Comparison of ENCODE assay signal across 9 mouse cellular contexts in the genomic region with DNA sequence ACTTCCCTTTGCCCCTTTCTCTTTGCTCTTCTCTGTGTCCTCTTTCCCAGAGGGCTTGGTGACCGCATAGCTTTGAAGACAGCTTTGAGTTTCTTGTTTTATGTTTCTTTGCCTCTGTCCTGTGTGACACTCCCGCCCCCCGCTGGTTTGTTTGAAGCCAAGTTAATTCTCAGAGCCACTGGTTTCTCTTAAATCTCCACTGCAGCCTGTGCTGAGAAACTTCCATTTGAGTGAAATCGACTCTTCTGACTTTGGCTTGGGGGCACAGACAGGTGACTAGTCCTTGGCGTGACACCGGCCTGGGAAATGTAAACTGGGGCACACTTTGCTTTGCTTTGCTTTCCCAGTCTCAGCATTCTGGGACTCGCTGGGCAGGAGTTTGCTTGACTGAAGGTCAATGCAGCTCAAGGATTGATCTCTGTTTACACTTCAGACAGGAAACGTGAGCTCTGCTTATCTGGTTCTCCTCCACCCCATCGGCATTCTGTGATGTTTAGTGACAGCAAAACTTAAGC. TPM values are rescaled to one million over a fixed set of nuclear protein-coding genes. Genes with fewer than 3 reads are reported as not detected.
DNase-seq lines count a peak whose midpoint lies in the region; ATAC-seq lines count a peak whose summit lies in the region.
"Had no signal": no experiment of that assay in that cellular context is flagged by ENCODE, and none has a peak within 500 bp of the region (broad histone marks: within the 10 kb centered on the region; RNA-seq: fewer than 3 reads in every experiment).

No protein-coding gene starts in this region.

- no peak overlapping the region for H3K27ac ChIP-seq in heart, embryonic 12.5 days (ENCODE audit: poor library complexity, severe bottlenecking)
- H3K27ac ChIP-seq in intestine, embryonic 14.5 days (ENCODE audit: low read depth), result peak overlapping the region; percentile 44

- no peaks in the 10 kb centered on the region for H3K27me3 ChIP-seq in heart, embryonic 12.5 days (replicated peaks)
- no peaks in the 10 kb centered on the region for H3K27me3 ChIP-seq in intestine, embryonic 14.5 days (replicated peaks; ENCODE audit: control insufficient read depth, insufficient read depth, low read length)

- no peaks in the 10 kb centered on the region for H3K9me3 ChIP-seq in heart, embryonic 12.5 days (replicated peaks)
- no peaks in the 10 kb centered on the region for H3K9me3 ChIP-seq in intestine, embryonic 14.5 days (ENCODE audit: control insufficient read depth, low read length)
- H3K9me3 ChIP-seq: G1E had no signal

- DNase-seq in heart, postnatal 25 days (ENCODE audit: low spot score), result no peak
- peak; percentile 53 for DNase-seq in embryo, embryonic 9.5 days (ENCODE audit: extremely low spot score)
- peak; percentile 73 for DNase-seq in intestine, embryonic 14.5 days (ENCODE audit: low spot score)
- peak; percentile 30 for DNase-seq in lung, postnatal 36 days
- no peak for DNase-seq in gastrocnemius, adult 8-10 months (ENCODE audit: low spot score in 2 of 2)
- DNase-seq in right cerebral cortex, adult 2 months (ENCODE audit: low spot score in 2 of 2), result no peak
- no peak for DNase-seq in MN1 (ENCODE audit: low spot score)

- H3K4me1 ChIP-seq in heart, embryonic 12.5 days (replicated peaks), result peaks cover 27% of the 10 kb centered on the region
- H3K4me1 ChIP-seq in intestine, embryonic 14.5 days (replicated peaks; ENCODE audit: control insufficient read depth, insufficient read depth, low read length), result peaks cover 42% of the 10 kb centered on the region

- H3K4me2 ChIP-seq in heart, embryonic 12.5 days, result peak overlapping the region; percentile 39
- peak overlapping the region; percentile 25; the same call in 1 of the 2 replicates for H3K4me2 ChIP-seq in intestine, embryonic 14.5 days (ENCODE audit: low read length)

- H3K9ac ChIP-seq in heart, embryonic 12.5 days, result 0 out of 2 replicates have a peak overlapping the region, but pooled peaks have one; percentile 31
- H3K9ac ChIP-seq in intestine, embryonic 14.5 days (ENCODE audit: low read length), result no peak overlapping the region

- no peak overlapping the region for H3K4me3 ChIP-seq in heart, embryonic 12.5 days
- no peak overlapping the region for H3K4me3 ChIP-seq in intestine, embryonic 14.5 days (ENCODE audit: low read depth, low read length)

- H3K36me3 ChIP-seq in heart, embryonic 12.5 days, result no peaks in the 10 kb centered on the region
- H3K36me3 ChIP-seq in intestine, embryonic 14.5 days (ENCODE audit: control insufficient read depth, insufficient read depth, low read length), result no peaks in the 10 kb centered on the region
- H3K36me3 ChIP-seq: G1E had no signal

- 7% methylated on average over 9 of the region's 9 CpGs for WGBS in heart, embryonic 12.5 days
- 5% methylated on average over 9 of the region's 9 CpGs for WGBS in intestine, embryonic 14.5 days

- intact Hi-C loops in heart, postnatal 25 days (cut with DNase I), result no loop called here

- ATAC-seq in heart, embryonic 12.5 days (ENCODE audit: insufficient number of reproducible peaks, low FRiP score), result no peak
- peak; percentile 44; the same call in 1 of the 2 replicates for ATAC-seq in intestine, embryonic 14.5 days (replicated peaks; ENCODE audit: low FRiP score, low TSS enrichment, low read depth)

RNA-seq across cellular contexts. Expression of gene Gm10645, which starts 12.3 kb away (rescaled TPM):
- polyA plus RNA-seq in heart, embryonic 12.5 days (2016; fragmentation: Nextera tagmentation; extraction: Ambion mirVana), result 0.64 and 1.1 TPM in 2 replicates
- under 1 TPM in 1 of 2 experiments, not detected in 1; 0.23 TPM for total RNA-seq in heart, postnatal 25 days (2021)
- polyA plus RNA-seq in intestine, embryonic 14.5 days (2014; fragmentation: Nextera tagmentation; extraction: Ambion mirVana), result 2.1 and 2.3 TPM in 2 replicates
- not detected for total RNA-seq in gastrocnemius, adult 8-10 months (2022)
- total RNA-seq: G1E had no signal
- polyA plus RNA-seq: G1E had no signal

RNA-seq across cellular contexts. Expression of gene Tbc1d9, which starts 13.1 kb away (rescaled TPM):
- 1.3 and 1.4 TPM in 2 replicates for polyA plus RNA-seq in heart, embryonic 12.5 days (2016; fragmentation: Nextera tagmentation; extraction: Ambion mirVana)
- total RNA-seq in heart, postnatal 25 days (2021), result 1 to 10 TPM; 2.1 to 2.8 TPM
- polyA plus RNA-seq in intestine, embryonic 14.5 days (2014; fragmentation: Nextera tagmentation; extraction: Ambion mirVana), result 2.9 and 3.5 TPM in 2 replicates
- under 1 TPM; 0.22 to 0.63 (median 0.40) TPM for total RNA-seq in gastrocnemius, adult 8-10 months (2022)
- polyA plus RNA-seq: G1E had no signal

Comparison
In these comparisons a context has a peak if more than half of its experiments do, and no peak if none do; other contexts are left out.
1. DNase-seq: peak in embryo, embryonic 9.5 days (single experiment), intestine, embryonic 14.5 days (single experiment) and lung, postnatal 36 days (single experiment); none in heart, postnatal 25 days (single experiment), gastrocnemius, adult 8-10 months (0 of 2), right cerebral cortex, adult 2 months (0 of 2) and MN1 (single experiment).